Mouse (Mus musculus) embryo, embryonic 9.5 days (tissue): ENCODE measurements around the gene Olfr585.

Experiments
- DNase-seq: peaks from one replicate; pipeline ENCODE4 v3.0.0-alpha.2; 2017; ENCODE audit errors: extremely low spot score

The Olfr585 gene

GRCm38 (mm10) chr7:103097420-103097819, at the start of gene Olfr585:
TSS of gene Olfr585 (plus strand) at chr7:103097720.
- DNase-seq = no peak

DNA sequence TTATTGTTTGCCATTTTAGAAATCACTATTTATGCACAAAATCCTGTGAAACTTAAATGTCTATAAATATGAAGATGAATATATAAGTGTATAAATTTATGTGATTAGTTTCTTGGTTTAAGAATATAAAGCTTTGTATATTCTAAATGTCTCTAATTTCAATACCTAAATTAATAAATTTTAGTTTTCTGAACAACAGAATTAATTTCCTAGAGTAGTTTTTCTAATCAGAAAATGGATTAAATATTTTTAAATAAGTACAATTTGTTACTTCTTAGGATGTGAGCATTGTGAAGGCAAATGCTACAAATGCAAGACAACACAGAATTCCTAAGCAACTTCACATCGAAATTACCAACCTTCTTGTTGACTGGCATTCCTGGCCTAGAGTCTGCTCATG, 46.5 kb upstream of the Olfr585 start, which contains the start of gene Olfr583:
Gene Olfr583, plus strand, starts transcription at position 301 of the 400 bp plus-strand sequence.
- no peak for DNase-seq

DNA sequence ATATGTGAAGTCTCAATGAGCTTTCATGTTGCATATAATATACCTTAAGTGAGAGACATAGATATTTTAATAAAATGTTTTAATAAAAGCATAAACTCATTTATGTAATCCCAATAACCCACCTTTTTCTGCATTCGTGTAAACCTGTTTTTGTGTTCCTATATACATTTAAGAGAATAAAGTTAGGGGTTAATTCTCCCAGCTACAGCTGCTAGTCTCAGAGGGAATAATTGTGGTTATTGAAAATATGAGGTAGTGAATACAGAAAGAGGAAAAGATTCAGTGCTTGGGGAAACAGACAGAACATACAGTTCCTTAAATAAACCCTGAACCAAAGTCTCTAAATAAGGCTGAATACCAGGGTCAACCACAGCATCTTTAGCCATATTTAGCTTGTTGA, 15.9 kb upstream of the Olfr585 start, which contains the start of gene Olfr584:
Gene Olfr584, plus strand, starts transcription at position 301 of the 400 bp plus-strand sequence.
- DNase-seq = no peak

DNA sequence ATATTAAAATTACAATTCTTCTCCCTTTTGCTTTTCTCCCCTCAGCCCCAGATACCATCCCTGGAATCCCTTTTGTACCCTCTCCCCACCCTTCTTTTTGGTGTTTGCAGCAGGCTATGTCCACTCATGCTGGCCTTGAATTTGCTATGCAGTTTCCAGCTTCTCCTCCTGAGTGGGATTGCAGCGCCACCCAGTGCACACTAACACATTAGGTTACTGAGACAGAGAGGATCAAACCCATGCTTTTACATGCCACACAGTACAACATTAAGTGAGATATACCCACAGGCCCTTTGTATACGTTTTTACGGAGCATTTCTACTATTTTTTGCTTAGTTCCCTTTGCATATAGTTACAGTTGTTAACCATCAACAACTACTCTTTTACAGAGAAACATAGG, 21.9 kb downstream of the Olfr585 start:
- DNase-seq = no peak

GRCm38 (mm10) chr7:103125538-103125937, 28.0 kb downstream of the Olfr585 start, which contains the start of gene Olfr586:
TSS of gene Olfr586 (minus strand) at chr7:103125638.
- no peak for DNase-seq

DNA sequence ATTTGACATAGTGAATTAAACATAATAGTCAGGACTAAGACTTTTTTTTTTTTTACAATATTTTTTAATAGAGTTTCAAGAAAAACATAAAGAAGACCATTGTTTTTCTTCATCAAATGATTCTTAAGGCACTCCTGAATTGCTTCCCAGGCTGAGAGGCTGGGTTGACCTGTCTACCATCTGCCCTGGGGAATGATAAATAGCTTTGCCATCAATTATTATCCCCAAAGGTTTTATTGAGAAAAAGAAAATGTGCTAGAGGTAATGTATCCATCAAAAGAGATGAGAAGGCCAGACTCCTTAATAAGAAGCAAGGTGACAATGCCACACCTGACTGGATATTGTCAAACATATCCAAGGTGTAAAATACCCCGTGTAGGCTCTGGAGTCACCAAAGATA, 43.1 kb downstream of the Olfr585 start, which contains the start of gene Olfr588-ps1:
Gene Olfr588-ps1, plus strand, starts transcription at position 301 of the 400 bp plus-strand sequence.
- DNase-seq = no peak
